Mouse (Mus musculus) layer of hippocampus, postnatal 14 days (tissue): Measurements from ENCODE around the gene Cmas. TPM values are rescaled to one million over a fixed set of nuclear protein-coding genes. Genes with fewer than 3 reads are reported as not detected.
A peak's percentile ranks its signal among the peaks of the same experiment; 100 is the strongest.

Source experiments
- DNase-seq, 2 experiments: peaks; one replicate each; pipeline ENCODE4 v3.0.0; 2021 to 2022; ENCODE audit warnings: low spot score in 2 of 2, mixed read lengths in 1 of 2
- long read RNA-seq, 2 experiments: library from polyadenylated mRNA; stranded (forward); transcript quantifications; one replicate each; pipeline ENCODE4 v2.0.0; 2021
- total RNA-seq, 2 experiments: library from RNA; stranded (reverse); gene quantifications; 2 replicates each; pipeline ENCODE4 v1.2.3; 2021

Cmas gene
- total RNA-seq: 100 to 1,000 TPM; 119 to 124 TPM
- long read RNA-seq, experiment 1, transcript Cmas-201 (8 exons, 1,760 nt): major isoform, 192 of 207 reads
- long read RNA-seq, experiment 1, partial matches to known transcripts: 5 of 207 reads
- long read RNA-seq, experiment 1, other reads (novel, unspliced or antisense): 10 of 207 reads
- long read RNA-seq, experiment 2, transcript Cmas-201 (8 exons, 1,760 nt): major isoform, 286 of 306 reads
- long read RNA-seq, experiment 2, partial matches to known transcripts: 5 of 306 reads
- long read RNA-seq, experiment 2, other reads (novel, unspliced or antisense): 15 of 306 reads

DNA sequence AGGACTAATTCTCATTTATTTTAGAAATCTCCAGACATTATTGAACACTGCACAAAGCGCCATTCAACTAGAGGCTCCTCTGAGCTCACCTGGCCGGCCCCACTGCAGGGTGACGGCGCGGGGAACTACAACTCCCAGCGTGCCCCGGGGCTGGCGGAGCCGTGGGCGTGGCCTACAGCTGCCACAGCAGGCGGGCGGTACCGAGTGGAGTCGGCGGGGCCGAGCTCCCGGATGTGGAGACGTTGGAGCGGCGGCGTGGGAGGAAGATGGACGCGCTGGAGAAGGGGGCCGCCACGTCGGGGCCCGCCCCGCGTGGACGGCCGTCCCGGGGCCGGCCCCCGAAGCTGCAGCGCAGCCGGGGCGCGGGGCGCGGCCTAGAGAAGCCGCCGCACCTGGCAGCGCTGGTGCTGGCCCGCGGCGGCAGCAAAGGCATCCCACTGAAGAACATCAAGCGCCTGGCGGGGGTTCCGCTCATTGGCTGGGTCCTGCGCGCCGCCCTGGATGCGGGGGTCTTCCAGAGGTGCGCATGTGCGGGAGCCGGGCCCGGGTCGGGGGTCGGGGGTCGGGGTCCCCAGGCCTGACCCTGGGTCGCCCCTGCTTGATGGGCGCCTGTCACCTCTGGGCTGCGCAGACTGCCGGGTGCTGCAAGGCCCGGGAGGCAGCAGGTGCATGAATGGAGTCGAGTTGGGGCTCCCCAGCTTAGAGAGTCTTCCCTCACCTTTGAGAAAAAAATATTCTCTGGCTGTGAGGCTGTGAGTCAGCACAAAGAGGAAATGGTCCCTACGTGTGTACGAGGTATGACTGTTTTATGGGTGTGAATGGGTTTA is at the start of gene Cmas:
Gene Cmas, plus strand, starts transcription at position 180 of the 827 bp plus-strand sequence.
- peak; percentile 84 to 89 for DNase-seq

DNA sequence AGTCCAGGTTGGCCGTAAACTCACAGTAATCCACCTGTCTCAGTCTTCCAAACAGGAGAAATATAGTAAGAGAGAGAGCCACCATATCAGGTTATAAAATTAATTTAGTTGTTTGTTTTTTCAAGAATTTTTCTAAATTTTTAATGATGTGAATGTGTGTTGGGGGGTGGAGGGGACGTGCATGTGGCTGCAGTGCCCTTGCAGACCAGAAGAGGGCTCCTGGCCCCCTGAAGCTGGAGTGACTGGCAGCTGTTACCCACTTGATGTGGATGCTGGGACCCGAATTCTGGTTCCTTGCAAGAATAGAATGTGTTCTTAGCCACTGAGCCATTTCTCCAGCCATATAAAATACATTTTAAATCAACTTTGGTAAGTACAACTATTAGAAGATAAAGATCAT is 49.8 kb upstream of the Cmas start:
- DNase-seq: no peak

DNA sequence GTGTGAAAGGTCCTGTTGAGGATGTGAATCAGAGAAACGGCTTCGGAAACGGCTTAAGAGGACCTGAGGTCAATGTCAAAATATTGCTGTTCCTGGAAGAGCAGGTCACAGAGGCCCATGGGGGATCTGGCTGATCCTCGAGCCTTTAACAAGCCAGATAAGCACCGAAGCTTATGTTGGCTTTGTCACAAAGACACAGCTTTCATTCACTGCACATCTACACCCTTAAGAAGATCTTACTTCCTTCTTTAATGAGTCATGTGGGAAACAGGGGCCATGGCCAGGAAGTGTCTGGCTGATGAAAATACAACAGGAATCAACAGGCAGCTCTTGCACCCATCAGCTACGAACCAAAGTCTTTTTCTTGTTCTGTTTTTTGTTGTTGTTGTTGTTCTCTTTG is 48.1 kb upstream of the Cmas start:
- DNase-seq: no peak

DNA sequence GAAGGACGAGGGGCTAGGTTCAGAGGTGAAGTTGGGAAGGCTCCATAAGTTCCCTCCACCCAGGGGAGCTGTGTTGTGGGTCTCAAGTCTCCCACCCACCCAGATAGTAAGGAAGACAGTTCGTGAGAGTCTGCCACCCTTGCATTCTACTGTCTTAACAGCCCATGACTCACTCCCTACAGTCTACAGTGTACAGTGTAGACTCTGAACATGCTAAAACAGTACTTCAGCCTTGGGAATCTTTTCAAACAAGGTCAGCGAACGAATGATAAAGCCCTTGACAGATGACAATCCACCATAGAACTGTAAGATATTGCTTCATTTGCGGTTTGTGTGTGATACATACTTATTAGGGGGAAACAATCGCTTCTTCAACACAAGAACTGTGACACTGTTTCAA is 45.8 kb upstream of the Cmas start:
- DNase-seq: no peak

DNA sequence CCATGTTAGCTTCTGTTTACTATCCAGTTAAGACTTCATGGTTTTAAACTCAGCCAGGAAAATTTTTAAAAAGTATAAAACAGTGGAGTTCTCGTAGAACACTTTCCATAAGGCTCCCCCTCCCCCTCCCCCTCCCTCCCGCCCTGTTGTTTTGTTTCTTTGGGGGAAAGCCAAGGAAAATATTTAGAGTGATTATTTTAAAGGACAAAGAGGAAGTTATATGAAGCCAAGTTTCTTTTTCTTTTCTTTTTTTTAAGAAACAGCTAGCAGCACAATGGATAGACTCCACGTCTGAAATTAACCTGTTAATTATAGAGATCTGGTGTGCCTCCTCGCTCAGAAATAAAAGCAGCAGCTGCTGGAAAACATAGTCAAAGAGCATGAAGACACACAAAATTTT is 45.4 kb upstream of the Cmas start:
- no peak for DNase-seq

DNA sequence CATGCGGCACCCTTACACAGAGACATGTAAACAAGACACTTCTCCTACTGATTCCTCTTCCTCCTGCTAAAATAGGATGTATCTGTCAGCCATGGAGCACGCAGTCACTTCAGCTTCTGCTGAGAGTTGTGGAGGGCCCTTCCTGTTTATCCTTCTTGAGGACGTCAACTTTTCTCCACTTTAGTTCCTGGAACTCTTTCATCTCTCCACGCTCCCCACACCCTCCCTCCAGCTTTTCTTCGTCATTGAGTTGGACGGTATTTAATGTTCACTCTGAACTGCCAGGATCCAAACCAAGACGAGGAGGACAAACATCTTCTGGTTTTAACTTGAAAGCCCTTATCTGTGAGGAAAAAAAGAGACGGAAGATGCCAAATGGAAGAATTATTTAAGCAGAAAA is 41.5 kb upstream of the Cmas start:
- DNase-seq: no peak

DNA sequence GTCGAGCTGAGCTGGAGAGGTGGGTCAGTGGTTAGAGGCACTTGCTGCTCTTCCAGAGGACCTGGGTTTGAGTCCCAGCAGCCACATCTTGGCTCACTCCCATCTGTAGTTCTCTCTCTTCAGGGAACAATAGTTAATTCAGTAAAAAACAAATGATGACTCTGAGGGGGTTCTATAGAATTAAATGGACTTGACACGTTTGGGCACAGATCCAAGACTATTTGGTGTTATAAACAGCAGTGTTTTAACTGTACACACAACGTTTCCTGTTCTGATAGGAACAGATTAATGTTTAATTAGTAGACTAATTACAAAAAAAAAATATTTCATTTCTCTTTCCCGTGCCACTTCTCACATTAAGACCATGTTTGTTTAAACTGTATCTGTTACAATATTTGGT is 39.3 kb upstream of the Cmas start:
- no peak for DNase-seq

DNA sequence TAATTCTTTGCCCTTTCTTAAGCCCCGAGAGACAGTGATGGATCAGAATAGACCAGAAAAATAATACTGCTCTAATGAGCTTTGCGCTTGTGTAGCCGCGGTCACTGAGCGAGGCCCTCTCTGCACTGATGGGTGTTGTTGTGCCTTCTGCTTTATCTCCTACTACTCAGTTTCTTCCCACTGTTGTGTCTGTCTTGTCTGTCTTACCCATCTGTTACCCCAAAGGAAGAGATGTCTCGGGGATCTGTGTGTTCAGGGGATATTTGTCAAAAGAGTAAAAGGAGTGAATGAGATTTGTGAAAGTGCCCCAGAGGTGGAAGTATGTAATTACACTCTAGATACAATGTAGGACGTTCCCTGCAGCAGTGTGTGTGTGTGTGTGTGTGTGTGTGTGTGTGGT is 38.3 kb upstream of the Cmas start:
- DNase-seq: peak; percentile 13 to 36

DNA sequence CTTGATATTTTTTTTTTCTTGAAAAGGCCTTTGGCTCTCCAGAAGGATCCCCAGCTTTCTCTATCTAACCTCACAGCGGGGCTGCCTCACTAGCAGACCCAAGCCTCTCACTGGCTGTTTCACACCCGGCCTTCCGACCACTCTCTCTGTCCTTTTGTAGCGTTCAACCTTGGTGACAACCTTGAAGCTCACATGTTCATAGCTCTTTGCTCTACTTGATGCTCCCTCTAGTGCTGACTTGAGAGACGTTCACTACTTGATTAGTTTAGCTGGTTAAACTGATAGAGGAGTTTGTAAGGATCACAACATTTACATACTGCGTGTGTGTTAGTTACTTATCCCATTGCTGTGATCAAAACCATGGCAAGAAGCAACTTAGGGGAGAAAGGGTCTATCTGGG is 35.8 kb upstream of the Cmas start:
- DNase-seq: no peak

DNA sequence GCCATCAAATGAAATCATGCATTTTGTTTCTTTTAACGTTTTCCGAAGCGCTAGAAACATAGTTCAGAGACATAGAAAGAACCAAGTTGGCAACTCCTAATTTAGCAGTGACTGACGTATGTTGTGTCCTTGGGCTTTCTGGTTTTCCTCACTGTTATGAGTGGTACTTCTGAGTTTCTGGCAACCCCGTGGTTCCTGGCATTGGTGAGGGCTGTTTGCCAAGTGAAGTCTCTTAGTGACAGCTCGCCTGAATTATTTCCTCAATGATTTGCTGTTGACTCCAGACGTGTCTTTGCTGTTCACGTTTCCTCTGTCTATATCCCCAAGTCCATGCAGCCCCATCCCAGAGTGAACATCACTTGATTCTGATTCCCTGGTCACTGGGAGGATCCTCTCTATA is 34.8 kb upstream of the Cmas start:
- no peak for DNase-seq

DNA sequence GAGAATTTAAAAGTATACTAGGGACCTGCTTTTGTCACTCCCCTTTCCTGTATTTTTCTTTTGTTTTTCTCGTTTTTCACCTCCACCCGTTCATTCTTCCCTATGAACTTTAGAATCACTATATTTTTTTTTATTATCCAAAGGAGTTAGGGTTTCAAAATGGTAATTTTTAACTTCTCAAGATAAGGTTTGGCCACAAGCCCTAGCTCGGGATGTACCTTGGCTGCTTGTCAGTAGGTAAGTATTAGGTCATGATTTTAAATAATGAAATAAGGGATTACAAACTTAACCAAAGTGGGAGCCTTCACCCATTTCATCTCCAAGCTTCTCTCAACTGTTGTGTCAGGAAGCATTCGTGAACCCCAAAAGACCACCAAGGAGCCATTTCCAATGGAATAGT is 30.5 kb upstream of the Cmas start:
- no peak for DNase-seq

DNA sequence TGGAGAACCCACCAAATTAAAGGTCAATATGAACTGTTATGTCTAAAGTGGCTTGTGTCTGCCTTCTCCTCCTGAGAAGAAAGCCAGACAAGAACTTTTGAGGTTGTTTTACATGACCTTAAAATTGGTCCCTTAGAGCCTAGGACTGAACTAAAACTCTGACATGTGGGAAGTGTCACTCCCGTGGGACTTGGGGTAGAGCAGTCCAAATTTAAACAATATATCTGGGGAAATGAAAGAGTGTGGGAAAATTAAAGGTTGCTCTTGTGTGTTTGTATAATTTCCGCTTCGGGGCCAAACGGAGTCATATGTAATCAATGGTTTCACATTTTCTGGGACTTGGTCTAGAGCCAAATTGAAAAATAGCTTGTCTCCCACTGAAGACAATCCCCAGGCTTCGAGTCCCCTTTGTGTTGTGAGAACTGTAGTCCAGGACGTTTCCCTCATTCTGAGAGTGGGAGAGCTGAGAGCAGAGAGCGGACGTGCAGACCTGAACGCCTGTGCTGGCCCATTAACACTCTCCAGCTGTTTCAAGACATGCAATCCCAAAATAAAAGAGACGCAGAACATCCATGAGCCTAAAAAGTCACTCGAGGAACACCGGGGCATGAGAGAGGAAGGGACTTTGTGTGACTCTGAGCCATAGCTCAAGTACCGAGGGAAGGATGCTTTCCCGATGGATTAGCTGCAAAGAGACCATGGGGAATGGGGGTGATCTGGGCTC is 23.8 kb upstream of the Cmas start:
- DNase-seq: no peak

DNA sequence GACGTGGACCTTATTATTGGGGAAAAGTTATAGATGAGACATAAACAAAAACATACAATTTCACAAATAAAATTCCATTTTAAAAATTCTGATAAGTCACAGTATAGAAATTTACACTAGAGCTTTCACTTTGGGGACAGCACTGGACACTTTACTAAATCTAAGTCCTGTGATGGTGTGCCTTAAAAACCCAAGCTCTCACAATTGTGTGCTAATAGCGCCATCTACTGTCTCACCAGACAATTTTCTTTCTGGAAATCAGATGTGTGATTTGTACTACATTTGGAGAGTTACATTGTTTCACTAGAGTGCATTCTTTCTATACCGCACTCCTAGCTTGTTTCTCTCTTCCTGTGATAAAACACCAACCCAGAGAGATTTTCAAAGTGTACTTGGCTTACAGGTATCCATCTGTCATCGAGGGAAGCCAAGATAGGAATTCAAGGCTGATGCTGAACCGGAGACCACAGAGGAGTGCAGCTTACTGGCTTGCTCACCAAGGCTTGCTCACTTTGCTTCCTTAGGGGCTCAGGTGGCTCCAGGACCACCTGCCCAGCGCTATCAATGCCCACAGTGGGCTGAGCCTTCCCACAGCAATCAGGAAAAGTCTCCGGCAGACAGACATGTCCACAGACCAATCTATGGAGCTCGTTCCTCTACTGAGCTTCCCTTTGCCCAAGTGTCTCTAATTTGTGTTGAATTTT is 21.0 kb upstream of the Cmas start:
- peak in 1 of 2 experiments; percentile 75 for DNase-seq

DNA sequence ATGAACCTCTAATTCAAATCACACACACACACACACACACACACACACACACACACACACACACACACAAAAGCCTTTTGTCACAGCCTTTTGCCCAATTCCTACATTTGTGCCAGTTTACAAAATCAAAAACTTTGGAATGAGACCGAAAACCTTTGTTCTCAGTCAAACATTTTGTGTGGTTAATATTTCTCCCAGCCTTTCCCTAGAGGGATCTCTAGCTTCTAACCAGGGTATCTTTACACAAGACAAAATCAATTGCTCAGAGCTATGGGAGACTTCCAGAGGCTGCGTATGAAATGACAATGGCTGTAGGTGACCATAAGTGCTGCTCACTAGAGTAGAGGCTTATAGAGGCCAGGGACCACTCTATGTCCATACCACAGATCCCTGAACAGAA is 18.3 kb upstream of the Cmas start:
- no peak for DNase-seq

DNA sequence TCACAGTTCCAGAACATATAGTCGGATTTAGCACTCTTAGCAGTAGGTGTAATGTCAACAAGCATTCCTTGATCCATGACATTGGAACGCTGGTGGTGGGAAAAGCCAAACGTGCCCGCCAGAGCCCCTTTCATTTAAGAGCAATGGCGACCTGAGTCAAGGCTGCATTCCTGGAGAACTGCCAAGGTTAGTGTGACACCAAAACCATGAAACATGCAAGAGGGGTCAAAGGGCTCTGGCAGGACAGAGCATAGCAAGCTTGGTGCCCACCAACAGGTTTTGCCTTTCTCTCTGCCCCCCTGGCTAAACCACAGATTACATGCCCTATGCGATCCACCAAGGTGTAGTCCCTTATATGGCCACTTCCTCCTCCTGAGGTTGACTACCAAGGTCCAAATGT is 17.8 kb upstream of the Cmas start:
- no peak for DNase-seq

DNA sequence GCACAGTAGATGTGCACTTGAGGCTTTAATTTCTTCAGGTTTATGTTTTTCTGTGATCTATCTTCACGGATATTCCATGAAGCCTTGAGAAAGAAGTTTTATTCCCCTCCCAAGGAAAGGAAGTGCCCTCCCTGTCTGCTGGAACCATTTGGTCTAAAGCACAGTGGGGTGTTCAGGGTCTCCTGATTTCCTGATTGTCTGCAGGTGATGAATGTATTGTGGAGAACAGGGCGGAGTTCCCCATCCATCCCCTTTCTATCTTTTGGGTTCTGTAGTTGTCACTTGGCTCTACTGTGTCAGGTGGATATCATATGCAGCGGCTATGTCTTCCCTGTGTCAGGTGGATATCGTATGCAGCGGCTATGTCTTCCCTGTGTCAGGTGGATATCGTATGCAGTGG is 14.7 kb upstream of the Cmas start:
- DNase-seq: no peak

DNA sequence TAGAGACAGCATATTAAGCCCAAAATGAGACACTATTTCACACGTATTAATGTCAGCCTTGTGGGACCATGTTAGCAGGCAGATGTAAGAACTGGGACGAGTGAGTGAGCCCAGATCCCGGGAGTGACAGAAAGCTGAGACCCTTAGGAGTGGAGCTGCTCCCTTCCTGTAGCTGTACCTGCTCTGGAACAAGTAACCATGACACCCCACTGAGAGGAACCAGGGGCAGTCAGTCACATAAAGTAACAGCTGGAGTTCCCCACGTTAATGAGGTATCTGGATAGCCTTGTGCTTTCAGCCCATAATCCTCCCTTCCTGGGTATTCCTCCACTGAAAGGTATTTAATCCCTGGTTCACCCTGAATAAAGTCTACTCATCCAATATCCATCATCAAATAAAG is 13.3 kb upstream of the Cmas start:
- no peak for DNase-seq

DNA sequence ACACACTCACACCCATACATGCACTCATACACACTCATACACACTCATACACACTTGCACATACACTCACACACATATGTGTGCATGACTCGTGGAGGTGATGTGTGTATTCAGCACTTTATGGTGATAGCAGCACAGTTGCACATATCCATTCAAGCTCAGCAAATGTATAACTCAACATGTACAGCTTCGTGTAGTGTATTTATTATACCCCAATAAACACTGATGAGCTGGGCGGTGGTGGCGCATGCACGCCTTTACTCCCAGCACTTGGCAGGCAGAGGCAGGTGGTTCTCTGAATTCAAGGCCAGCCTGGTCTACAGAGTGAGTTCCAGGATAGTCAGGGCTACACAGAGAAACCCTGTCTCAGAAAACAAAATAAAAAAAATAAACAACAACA is 11.0 kb upstream of the Cmas start:
- DNase-seq: no peak

DNA sequence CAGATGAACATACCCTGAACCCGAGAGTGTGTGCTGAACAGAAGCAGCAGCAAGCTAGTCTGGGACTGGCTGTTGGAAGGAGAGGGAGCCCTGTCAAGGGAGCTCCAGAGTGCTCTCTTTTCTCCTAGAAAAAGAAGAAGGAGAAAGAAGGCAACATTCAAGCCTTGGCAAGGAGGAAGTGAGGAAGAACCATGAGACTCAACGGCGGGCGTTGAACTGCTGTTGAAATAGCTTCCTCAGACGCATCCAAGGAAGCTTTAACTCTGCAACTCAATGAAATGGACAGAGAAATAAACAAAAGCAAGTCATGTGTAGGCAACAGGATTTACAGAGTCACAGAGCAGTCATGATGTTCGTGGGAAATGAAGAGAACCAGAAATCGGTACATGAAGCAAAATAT is 9.7 kb upstream of the Cmas start:
- no peak for DNase-seq

DNA sequence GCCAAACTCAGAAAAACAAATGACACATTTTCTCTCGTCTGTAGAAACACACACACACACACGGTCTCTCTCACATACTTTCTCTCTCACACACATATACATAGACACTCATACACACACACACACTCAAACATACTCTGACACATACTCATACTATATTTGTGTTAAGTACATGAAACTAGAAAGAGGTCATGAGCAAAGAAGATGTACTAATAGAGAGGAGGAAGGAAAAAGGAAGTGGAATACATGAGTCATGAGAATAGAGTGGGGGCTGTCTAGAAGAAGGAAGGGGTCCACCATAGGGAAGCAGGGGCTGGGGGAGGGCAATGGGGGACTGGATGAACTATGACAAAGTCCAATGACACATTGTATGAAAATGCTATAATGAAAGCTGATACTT is 9.3 kb upstream of the Cmas start:
- no peak for DNase-seq

DNA sequence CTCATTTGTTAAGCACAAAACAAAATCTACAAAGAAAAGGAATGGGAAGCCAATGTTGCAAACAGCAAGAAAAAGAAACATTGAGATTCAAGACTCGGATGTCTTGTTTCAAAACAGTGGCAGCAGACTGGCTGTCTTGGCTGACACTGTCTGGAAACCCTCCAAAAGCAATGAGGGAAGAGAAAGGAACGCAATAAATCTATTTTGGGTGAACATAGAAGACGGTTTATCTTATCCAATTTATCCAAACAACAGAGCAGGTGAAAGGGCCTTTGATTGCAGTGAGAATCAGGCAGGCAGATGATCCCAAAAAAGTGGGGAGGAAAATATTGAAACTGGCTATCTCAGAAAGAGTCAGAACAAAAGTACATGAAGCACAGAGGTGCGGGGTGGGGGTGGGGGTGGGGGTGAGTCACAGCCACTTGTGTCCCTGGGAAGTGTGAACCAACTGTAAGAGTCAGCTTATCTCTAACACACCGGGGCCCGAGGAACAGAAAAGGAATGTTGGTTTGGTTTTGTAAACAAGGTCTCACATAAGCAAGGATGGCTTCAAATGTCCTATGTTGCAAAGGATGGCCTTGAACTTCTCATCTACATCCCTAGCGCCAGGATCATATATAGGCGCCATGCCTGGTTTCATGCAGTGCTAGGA is 8.3 kb upstream of the Cmas start:
- DNase-seq: no peak
